Mouse (Mus musculus) right cerebral cortex, postnatal 4 days (tissue): ENCODE data around the gene Arhgef5.
"Not testable (repeated sequence)": the region's sequence is repeated elsewhere in the genome, so short reads cannot be mapped to it uniquely, and the experiment has no call there.

Experiments used
- DNase-seq: peaks from one replicate; pipeline ENCODE4 v3.0.0-alpha.2; 2022

Arhgef5 gene

GRCm38 (mm10) chr6:43265363-43266041, at the start of gene Arhgef5:
Arhgef5 (plus strand) TSS chr6:43265582.
- DNase-seq, result peak; percentile 10

DNA sequence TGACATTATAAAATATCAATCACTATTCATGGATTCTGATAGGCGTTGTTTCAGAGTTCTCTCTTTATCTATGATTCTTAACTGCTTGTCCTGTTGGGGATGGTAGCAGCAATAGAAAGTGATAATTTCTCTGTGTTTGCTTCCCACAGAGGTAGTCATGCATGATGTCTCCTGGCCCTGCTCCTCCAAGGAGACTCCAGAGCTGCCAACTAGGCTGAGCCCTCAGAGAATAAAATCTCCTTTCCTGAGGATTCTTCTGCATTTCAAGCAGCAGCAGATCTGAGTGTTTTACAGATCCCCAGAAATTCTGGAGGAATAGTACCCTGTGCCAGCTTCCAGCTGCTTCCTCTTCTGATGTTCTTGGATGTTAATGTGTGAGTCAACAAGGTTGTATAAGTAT, 34.1 kb upstream of the Arhgef5 start, which contains the start of gene Olfr47:
TSS of gene Olfr47 (plus strand) at position 275 of the 400 bp plus-strand sequence.
- not testable (repeated sequence) for DNase-seq

DNA sequence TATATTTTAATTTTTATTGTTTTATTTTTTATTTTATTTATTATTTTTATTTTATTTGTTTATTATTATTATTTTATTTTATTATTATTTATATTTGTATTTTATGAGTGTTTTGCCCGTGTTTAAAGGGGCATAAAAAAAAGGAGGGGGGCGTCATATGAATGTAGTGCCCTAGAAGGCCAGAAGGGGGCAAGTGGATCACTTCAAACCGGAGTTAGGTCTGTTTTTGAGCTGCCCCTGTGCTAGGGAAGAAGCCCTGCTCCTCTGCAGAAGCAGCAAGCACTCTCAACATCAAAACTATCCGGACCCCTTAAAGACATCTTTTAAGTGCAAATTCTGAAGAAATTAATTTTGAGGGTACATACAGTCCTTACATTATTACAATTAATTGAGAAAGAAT, 23.3 kb upstream of the Arhgef5 start:
- DNase-seq, result no peak

- no peak for DNase-seq
Measured at GRCm38 (mm10) chr6:43247396-43247795, 18.0 kb upstream of the Arhgef5 start.

DNA sequence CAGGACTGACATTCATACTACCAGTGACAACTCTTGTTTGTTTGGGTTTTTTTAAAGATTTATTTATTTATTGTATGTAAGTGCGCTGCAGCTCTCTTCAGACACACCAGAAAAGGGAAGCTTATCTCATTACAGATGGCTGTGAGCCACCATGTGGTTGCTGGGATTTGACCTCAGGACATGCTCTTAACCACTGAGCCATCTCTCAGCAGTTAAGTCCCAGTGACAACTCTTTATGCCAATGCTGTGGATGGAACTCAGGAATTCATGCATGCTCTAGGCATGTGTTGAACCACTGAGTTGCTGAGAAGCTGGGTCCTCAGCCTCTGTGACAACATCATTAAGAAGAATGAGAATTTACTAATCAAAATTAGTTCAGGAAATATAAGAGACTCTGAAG, 12.4 kb upstream of the Arhgef5 start:
- no peak for DNase-seq

DNA sequence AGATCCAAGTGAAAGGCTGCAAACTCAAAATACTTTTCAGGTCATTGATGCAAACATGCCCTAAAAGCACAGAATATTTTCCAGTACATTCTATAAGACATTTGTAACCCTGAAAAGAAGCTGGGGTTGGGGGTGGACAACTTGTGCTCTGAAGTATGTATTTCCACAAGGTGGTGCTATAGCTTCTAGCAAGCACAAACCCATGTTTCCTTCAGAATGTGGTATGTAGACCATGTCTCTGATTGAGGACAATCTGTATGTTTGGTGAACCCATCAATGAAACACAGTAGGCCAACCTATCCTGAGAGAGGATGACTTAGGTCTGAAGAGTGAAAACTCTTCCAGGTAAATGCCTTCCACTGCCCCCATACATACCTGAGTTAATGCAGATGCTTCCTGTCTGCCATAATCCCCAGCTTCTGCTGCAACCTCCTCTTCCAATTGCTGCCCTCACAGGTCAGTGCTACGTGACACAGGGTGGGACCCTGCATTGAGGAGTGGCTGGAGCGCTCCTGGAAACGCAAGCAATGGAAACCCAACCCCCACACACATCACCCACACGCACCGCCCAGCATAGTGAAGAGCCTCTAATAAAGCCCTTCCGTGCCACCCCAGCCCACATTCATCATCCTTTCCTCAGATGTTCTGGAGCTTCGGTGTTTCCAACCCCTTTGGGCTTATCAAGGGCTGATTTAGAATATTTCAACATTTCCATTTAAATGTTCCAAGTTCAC, 11.0 kb upstream of the Arhgef5 start:
- DNase-seq, result no peak

DNA sequence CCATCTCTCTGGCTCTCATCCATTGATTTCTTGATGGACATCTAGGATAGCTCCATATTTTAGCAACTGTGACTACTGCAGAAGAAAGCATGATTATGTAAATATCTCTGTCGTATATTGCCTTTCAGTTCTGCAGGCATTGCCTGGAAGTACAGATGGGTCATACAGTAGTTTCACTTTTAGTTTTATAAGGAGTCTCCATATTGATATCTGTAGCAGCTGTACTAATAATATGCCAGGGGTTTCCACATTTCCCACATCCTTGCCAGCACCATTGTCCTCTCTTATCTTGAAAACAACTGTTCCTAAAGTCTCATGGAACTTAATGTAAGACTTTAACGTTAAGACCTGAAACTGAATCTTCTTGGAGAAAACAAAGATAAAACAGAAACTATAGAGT, 4.6 kb upstream of the Arhgef5 start:
- no peak for DNase-seq

GRCm38 (mm10) chr6:43266356-43266755, 974 bp downstream of the Arhgef5 start:
- DNase-seq, result no peak

GRCm38 (mm10) chr6:43272597-43272996, 7.2 kb downstream of the Arhgef5 start:
- no peak for DNase-seq

DNA sequence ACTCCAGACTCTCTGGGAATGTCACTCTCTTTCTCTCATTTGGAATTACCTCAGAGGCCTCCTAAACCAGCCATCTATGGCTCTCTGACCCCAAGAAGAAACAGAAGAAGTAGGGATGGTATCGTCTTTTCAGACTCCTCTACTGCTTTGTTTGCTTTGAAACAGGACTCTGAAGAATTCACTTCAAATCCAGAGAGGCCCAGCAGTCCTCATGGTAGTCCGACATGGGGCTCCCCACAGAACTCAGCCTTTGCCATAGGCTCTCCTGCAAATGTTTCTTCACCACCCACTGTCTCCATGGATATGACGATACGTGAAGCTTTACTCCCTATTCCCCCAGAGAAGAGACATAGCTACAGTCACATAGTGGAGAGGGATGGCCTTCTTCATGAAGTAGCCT, 8.7 kb downstream of the Arhgef5 start:
- DNase-seq, result no peak

DNA sequence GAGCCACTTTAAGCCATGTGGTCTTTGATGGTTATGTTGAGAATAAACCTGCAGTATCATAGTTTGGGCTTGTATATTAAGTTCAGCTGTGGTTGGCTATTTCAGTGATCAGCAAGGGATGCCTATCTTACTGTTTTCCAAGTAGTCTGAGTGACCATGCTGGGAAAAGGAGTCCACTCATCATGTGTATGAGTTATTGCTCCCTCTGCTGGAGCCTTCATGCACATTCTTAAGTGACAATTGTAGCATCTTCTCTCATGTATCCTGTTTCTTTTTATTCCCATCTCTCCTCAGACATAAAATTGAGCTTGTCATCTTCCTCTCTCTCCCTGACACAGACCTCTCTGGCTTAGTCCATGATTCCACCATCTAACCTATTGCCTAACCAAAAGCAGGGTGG, 12.9 kb downstream of the Arhgef5 start:
- DNase-seq, result no peak

- DNase-seq, result no peak
Measured at GRCm38 (mm10) chr6:43280481-43280880, 15.1 kb downstream of the Arhgef5 start.

DNA sequence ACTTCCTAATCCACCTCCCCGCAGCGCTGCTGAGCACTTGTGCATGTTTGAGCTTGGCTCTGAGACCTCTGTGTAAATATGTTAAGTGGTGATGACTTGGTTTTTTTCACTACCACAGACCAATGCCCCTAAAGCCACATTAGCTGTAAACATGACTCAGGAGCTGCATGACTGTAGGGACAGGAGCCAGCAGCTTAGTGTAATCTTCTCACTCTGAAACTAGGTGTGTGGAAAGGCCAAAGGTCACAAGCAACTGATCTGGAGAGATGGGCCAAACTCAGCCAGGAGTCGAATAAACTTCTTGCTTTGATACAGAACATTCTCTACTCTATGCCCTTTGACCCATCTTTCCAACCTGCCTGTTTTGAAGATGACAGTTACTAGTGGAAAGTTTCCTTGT, 26.7 kb downstream of the Arhgef5 start:
- no peak for DNase-seq

DNA sequence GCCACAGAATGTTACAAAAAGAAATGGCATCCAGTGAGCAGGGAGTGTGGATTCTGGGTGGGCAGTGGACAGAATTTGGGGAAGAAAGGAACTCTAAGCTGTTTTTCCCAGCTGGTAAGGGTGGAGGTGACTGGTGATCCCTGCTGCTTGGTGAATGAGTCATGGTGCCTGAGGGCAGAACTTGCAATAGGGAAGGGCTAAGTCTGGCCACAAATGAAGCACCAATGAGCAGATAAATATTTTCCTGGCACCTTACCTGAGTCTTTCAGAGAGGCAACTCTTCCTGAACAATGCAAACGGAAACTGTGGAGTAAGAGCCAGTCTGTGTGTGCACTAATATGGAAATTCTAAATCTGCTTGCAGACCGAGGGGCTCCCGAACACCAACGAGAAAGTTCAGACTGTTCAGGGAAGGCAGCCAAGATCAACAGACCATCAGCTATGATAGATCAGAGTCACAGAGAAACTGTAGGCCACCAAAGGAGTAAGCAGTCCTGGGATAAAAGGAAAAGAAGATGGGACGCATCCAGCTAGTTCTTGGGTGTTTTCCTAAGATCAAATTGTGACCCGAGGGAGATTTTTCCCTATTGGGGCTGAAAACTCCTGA, 27.2 kb downstream of the Arhgef5 start:
- DNase-seq, result no peak

GRCm38 (mm10) chr6:43293175-43293574, 27.8 kb downstream of the Arhgef5 start:
- DNase-seq, result no peak

GRCm38 (mm10) chr6:43295908-43296307, 30.5 kb downstream of the Arhgef5 start:
- no peak for DNase-seq

DNA sequence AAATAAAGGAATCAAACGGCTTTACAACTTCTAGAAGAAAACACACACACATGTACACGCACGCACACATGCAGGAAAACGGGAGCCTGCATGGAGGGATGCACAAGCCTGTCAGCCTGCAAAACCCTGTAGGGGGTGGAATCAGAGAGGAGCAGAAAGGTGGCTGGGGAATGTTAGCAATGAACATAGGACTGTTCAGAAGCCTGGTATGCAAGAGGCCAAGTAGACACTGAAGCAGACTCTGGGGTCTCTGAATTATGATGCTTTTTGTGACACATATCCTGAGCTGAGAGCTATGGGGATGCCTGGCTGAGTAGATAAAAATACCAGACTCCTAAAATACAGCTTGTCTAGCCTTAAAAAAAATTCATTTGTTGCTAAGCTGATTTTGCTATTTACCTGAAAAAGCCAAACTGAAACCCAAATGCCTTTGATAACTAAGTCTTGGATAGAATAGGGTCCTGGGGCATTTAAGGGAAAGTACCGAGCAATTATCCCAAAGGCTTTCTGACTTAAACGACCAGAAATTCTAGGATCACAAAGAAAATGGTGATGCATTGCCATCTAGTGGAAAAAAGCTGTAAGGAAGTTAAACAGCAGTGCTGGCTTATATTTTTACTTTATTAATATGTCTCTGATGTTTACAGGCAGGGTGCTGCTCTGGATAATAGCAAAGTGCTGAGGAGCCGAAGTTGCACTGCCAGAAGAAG, 31.6 kb downstream of the Arhgef5 start:
- DNase-seq, result no peak

- DNase-seq, result peak; percentile 12
Measured at GRCm38 (mm10) chr6:43297508-43297850, 32.1 kb downstream of the Arhgef5 start.

- DNase-seq, result no peak
Measured at GRCm38 (mm10) chr6:43309454-43309853, 44.1 kb downstream of the Arhgef5 start, which contains the start of gene Nobox. Nobox (minus strand) TSS chr6:43309554.

DNA sequence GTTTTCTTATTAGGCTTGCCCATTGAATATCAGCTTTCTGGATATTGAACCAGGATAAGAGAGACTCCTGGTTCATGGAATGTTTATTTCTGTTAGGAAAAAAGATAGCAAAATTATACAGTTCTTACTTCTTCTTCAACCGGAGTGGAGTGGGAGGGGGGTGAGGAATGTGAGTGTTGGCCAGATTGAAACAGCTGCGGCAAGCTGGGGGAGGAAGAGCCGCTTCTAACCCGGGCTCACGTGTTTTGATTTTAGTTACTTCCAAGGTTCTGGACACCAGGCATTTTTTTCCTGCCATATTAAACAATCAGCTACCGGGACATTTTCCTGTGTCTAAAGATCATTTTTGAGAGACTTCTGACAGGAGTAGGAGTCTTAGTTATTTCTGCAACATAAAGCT, 44.7 kb downstream of the Arhgef5 start:
- DNase-seq, result no peak

- DNase-seq, result no peak
Measured at GRCm38 (mm10) chr6:43312546-43312945, 47.2 kb downstream of the Arhgef5 start.

- no peak for DNase-seq
Measured at GRCm38 (mm10) chr6:43312961-43313656, 47.7 kb downstream of the Arhgef5 start.

DNA sequence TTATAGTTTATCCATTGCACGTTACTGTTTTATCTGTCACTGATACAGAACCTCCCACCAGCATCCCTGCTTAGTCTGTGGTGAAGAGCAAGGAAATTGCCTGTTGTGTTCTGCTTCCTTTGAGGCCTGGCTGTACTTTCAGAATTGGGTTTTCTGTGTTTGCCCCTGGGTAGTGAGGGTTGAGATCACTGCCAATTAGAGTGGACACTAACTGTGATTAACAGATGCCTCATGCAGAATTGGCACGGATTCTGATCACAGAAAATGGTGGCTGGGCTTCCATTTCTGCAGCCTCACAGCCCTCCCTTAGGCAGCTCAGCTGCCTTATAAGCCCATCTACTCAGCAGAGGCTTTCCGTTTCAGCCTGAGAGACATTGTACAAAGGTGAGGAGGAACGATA, 68.1 kb downstream of the Arhgef5 start:
- DNase-seq, result no peak
